Mouse (Mus musculus) inflammation-experienced regulatory T-cells, adult 6 months (primary cell): ENCODE data around the gene Kantr. TPM values are rescaled to one million over a fixed set of nuclear protein-coding genes. Genes with fewer than 3 reads are reported as not detected.

ENCODE experiments used
- ATAC-seq: one replicate; pipeline ENCODE4 v1.8.0; 2017
- polyA plus RNA-seq, 3 experiments: library from polyadenylated mRNA; unstranded; fragments of 100-300 nt; shearing (Covaris generic); gene quantifications; one replicate each; pipeline ENCODE4 v1.2.1; 2017

The Kantr gene
- polyA plus RNA-seq, 3 experiments from 2014 or later: 23.5 to 46.6 (median 37.2) TPM

DNA sequence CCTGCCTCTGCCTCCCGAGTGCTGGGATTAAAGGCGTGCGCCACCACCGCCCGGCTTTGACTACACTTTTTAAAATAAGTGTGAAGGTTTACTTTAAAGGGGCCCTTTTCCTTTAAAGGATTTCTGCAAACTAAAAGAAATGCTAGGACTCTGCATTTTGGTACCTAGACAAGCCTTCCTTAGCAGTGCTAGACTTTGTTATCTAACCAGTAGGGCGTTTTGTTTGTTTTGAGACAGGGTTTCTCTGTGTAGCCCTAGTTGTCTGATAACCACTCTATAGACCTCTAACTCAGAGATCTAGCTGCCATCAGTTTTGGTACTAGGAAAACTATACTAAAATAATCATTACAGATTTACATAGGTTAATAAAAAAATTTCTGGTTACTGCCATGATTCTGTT lies 47.9 kb downstream of the Kantr start:
- no peak for ATAC-seq

DNA sequence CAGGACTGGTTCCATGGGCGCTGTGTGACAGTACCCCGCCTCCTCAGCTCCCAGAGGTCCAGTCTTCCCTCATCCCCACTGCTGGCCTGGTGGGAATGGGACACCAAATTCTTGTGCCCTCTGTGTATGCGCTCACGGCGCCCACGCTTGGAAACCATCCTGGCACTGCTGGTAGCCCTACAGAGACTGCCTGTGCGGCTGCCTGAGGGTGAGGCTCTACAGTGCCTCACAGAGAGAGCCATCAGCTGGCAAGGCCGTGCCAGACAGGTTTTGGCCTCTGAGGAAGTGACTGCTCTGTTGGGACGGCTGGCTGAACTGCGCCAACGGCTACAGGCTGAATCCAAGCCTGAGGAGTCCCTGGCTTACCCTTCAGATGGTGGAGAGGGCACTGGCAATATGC lies 56.1 kb downstream of the Kantr start:
- no peak for ATAC-seq

Other genes starting within 250 kb of the Kantr start
- gene Iqsec2, start 183.2 kb downstream of the Kantr start, polyA plus RNA-seq: under 1 TPM in 2 of 3 experiments, not detected in 1; 0.35 to 0.36 TPM
- gene Kdm5c, start 94.5 kb downstream of the Kantr start, polyA plus RNA-seq: 10 to 100 TPM; 24.4 to 35.0 (median 26.8) TPM
- 10 to 100 TPM in 2 of 3 experiments, 1 to 10 TPM in 1; 8.6 to 15.8 (median 12.8) TPM for gene Tspyl2, start 14.9 kb upstream of the Kantr start, polyA plus RNA-seq
- gene Gpr173, start 41.2 kb upstream of the Kantr start, polyA plus RNA-seq: not detected
- gene Cldn34a, start 235.8 kb upstream of the Kantr start, polyA plus RNA-seq: not detected